Mouse (Mus musculus): ENCODE data around the gene Chga.

The Chga gene

GRCm38 (mm10) chr12:102557372-102557771, 2.6 kb downstream of the Chga start:
- DNase-seq (ENCODE audit: low spot score in 2 of 2): no peak

DNA sequence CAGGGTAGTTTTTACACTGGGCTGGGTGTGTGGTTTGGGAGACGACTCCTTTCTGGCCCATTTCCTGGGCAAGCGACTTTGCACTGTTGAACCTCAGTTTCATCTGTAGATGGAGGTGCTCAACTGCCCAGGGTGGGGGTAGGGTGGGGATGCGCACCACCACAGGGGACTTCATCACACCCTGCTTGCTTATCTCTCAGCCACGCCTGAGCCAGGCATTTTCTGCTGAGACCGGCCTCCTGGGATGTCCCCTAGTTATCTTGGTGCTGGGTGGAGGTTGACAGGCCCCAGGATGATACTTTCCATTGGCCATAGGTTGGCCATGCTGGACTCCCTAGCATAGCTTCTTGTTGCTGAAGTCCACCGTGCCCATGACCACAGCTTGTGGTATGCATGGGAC, 10.3 kb downstream of the Chga start:
- no peak for DNase-seq (ENCODE audit: low spot score in 2 of 2)

GRCm38 (mm10) chr12:102566951-102567350, 12.2 kb downstream of the Chga start:
- DNase-seq (ENCODE audit: low spot score in 2 of 2): no peak

DNA sequence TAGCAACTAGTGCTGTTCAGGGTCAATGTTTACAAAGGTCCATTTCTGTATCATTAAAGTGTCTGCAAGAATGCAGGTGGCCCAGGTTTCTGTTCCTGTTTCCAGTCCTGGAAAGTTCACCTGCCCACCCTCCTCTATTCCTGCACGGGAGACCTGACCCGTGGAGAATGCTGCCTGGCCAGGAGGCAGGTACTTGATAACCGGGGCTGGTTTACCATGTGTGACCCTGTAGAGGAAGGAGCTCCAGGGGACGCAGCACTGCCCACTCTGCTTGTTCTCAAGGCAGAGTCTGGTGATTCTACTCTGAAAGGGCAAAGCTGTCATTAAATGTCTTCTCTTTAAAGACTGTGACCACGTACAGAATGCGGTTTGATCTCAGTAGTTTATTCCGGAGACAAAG, 13.4 kb downstream of the Chga start:
- DNase-seq (ENCODE audit: low spot score in 2 of 2): no peak

DNA sequence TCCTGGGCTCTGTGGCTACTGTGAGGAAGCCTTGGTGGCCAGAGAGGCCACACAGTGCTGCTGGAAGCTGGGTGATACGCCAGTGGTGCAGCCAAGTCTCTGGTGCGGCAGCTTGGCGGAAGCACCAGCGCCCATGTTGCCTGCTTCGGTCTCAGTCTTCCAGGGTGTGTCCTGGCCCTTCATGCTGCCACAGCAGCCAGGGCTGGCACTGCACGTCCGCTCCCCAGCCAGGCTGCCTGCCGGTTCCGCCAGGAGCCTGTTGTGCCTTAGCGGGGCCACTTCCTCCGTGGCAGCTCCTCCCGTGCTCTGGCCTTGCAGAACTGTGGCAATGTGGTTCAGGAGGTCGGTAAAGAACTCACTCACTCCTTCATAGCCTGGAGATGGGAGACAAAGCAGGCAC, 15.3 kb downstream of the Chga start:
- no peak for DNase-seq (ENCODE audit: low spot score in 2 of 2)

GRCm38 (mm10) chr12:102570734-102571133, 16.0 kb downstream of the Chga start:
- DNase-seq (ENCODE audit: low spot score in 2 of 2): no peak

GRCm38 (mm10) chr12:102571666-102572065, 16.9 kb downstream of the Chga start:
- DNase-seq (ENCODE audit: low spot score in 2 of 2): no peak

GRCm38 (mm10) chr12:102573036-102573435, 18.3 kb downstream of the Chga start:
- peak in 1 of 2 experiments; percentile 41 for DNase-seq (ENCODE audit: low spot score in 2 of 2)

DNA sequence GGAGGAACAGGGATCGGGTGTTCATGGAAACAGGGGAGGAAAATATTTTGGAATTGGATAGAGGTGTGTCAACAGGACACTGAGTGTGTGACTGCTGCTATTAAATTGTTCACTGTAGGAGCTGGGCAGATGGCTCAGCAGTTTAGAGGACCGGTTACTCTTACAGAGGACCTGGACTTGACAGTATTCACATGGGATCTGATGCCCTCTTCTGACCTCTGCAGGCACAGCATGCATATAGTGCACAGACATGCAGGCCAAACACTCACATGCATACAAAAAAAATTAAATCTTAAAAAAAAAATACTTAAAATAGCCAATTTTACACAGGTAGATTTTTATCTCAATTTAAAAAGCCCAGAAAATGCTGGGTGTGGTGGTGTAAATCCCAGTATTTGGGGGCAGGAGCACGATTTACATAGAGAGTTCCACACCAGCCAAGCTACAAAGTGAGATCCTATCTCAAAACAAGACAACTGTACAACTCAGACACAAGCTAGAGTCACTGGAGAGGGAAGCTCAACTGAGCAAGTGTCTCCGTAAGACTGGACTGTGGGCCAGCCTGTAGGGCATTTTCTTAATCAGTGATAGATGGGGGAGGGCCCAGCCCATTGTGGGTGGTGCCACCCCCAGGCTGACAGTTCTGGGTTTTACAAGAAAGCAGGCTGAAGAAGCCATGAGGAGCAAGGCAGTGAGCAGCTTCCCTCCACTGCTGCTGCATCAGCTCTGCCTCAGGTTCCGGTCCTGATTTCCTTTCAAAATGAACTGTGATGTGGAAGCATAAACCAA, 21.0 kb downstream of the Chga start:
- no peak for DNase-seq (ENCODE audit: low spot score in 2 of 2)

DNA sequence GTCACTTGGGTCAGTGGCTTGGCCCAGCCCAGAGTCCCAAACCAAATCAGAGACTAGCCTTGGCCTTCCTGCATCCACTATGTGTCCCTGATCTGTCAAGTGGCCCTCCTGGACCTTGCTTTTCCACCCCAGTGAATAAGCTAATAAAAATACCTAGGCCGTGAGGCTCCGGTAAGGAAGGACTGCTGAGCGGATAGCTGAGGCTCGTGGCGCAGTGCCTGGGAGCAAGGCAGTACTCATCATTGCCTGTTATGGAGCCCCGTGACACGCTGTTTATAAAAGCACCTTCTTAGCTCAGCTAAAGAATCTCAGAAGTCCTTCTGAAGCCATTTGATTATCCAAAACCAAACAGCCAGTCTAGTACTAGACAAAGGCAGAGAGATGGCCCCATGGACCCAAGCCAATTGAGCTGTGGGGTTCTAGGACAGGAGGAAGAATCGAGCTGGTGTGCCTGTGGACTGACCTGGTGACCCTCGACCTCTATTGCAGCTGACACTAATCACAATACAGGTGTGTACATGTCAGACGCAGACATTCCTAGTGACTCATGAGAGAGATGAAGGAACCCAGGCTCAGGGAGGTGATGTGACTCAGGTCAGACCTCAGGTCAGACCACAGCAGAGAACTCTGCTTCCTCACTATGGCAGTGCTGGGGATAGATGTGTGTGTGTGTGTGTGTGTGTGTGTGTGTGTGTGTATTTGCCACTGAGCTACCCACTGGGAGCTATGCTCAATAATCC, 22.1 kb downstream of the Chga start:
- no peak for DNase-seq (ENCODE audit: low spot score in 2 of 2)

DNA sequence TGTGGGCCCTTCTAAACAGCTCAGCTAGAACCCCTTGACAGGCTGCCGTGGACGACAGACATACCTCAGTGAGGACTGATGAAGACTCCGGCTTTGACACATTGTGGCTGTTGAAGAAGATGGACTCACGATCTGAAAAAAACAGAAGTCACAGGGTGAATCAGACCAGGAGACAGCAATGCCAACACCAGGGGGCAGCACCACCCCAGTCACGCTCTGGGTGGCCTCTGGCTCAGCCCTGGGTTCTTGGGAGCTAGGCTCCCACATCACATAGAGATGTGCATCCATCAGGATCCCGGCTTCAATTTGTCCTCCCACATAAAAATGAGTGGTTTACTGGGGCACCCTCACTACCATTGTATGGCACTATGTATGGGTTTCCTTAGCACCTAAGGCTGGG, 24.3 kb downstream of the Chga start:
- peak; percentile 71 to 79 for DNase-seq (ENCODE audit: low spot score in 2 of 2)

- no peak for DNase-seq (ENCODE audit: low spot score in 2 of 2)
These were observed 26.9 kb downstream of the Chga start for GRCm38 (mm10) chr12:102581579-102582196.

DNA sequence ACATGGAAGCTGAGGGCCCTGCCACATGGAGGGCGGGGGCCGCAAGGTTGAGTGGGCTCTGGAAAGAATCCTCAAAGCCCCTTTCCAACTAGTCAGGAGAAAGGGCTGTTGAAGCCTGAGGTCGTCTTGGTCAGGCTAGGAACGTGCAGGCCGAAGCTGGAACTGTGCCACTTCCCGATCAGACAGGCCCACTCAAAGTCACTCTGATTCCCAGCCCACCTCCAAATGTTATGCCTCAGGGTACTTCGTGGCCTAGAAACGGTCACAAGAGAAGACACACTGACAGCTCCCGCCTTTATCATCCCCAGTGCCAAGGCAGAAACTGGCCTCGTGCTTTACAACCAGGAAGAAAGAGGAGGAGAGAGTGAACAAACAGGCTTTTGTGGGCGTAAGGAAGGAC, 27.7 kb downstream of the Chga start:
- DNase-seq (ENCODE audit: low spot score in 2 of 2): no peak

- peak in 1 of 2 experiments; percentile 42 for DNase-seq (ENCODE audit: low spot score in 2 of 2)
These were observed 30.6 kb downstream of the Chga start for GRCm38 (mm10) chr12:102585390-102585789.

GRCm38 (mm10) chr12:102586286-102586881, 31.6 kb downstream of the Chga start:
- no peak for DNase-seq (ENCODE audit: low spot score in 2 of 2)

GRCm38 (mm10) chr12:102587106-102587505, 32.3 kb downstream of the Chga start:
- DNase-seq (ENCODE audit: low spot score in 2 of 2): no peak

DNA sequence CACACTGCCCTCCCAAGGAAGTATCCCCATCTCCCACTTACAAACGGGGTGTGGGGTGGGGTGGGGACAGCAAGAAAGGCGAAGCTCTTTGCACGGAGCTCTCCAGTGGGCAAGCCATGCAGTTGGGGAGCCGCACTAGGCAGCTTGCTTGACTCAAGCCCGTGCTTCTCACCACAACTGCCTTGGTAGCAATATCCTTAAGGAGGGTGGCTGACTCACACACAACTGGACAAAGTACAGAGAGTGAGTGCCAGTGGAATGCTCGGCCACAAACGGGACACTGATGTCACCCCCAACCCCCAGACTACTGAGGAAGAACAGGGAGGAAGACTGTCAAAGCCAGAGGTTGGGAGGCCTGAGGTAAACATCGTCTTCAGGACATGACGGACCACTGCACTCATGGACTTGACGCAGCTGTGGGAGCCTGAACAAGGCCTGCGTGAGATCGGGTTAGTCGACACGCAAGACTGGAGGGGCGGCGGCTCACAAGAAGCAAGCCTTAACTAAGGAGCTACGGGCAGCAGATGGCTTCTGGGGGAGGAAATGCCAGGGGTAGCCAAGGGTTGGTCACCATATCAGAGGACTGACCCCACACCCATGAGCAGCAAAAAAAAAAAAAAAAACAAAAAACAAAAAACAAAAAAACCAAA, 36.1 kb downstream of the Chga start:
- DNase-seq (ENCODE audit: low spot score in 2 of 2): no peak

- peak in 1 of 2 experiments; percentile 74 for DNase-seq (ENCODE audit: low spot score in 2 of 2)
These were observed 38.9 kb downstream of the Chga start for GRCm38 (mm10) chr12:102593699-102594098.

DNA sequence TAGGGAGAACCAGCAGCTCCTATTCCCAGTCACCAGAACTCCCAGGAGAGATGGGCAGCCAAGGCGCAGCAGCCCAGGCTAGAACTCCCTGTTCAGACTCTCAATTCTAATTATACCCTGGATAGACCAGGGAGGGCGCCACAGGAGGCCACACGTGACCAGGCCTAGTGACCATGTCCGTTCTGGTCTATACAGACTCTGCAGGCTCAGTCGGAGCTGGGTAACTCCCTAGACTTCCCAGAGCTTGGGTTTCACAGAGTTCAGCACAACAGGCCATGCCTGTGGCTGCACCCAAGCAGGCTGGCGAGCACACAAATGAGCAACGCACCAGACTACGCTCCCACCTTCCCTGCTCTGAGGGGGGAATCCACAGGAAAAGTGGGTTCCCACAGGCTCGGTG, 39.9 kb downstream of the Chga start:
- no peak for DNase-seq (ENCODE audit: low spot score in 2 of 2)

GRCm38 (mm10) chr12:102596410-102596809, 41.6 kb downstream of the Chga start:
- no peak for DNase-seq (ENCODE audit: low spot score in 2 of 2)

DNA sequence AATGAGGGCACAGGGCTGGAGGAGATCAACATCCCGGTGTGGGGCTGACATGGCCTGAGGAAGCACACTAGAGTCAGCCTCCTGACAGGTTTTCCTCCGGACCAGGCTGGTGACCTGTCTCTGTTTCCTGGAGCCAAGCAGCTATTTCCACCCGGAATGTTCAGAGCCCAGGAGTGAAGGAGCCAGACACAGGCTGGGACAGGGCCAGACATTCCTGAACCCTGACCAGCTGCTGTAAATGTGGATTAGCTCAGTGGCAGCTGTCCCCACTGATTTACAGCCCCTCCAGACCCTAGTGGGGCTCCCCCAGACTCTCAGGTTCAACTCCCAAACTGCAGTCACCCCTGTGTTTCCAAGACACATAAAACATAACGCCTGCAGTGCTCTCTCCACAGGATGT, 42.7 kb downstream of the Chga start:
- DNase-seq (ENCODE audit: low spot score in 2 of 2): no peak

GRCm38 (mm10) chr12:102598535-102598934, 43.8 kb downstream of the Chga start:
- no peak for DNase-seq (ENCODE audit: low spot score in 2 of 2)

All from cerebellum, postnatal 4 days (tissue).